Mouse (Mus musculus) CH12.LX (cell line): ENCODE data around the gene Phb. TPM values are rescaled to one million over a fixed set of nuclear protein-coding genes. Genes with fewer than 3 reads are reported as not detected.
A peak's percentile ranks its signal among the peaks of the same experiment; 100 is the strongest.
"Not testable (repeated sequence)": the region's sequence is repeated elsewhere in the genome, so short reads cannot be mapped to it uniquely, and the experiment has no call there.

Source experiments
- DNase-seq: peaks from one replicate; pipeline ENCODE4 v3.0.0-alpha.2; 2013; ENCODE audit errors: extremely low read depth
- H3K27ac ChIP-seq: 2 replicates; pipeline ENCODE4 v1.5.1; 2012; ENCODE audit warnings: low read depth, mild to moderate bottlenecking, control low read depth, moderate library complexity; ENCODE audit not compliant: insufficient read depth
- H3K27me3 ChIP-seq: replicated peaks from 2 replicates; pipeline ENCODE3; 2012; ENCODE audit warnings: inconsistent platforms
- H3K36me3 ChIP-seq, 2 experiments: replicated peaks in 1 of 2; 2 replicates each; pipeline versions ENCODE3 to v1.6.1; 2012; ENCODE audit warnings: inconsistent platforms in 1 of 2, low read length in 1 of 2, mild to moderate bottlenecking in 1 of 2, mixed read lengths in 1 of 2, moderate library complexity in 1 of 2; ENCODE audit not compliant: control insufficient read depth in 1 of 2, insufficient read depth in 1 of 2
- H3K4me1 ChIP-seq, 2 experiments: 2 replicates each; pipeline ENCODE4 v1.6.1; 2012; ENCODE audit warnings: inconsistent platforms in 1 of 2, moderate library complexity in 1 of 2; ENCODE audit not compliant: insufficient read depth in 2 of 2, control insufficient read depth in 1 of 2
- H3K4me2 ChIP-seq: 2 replicates; pipeline ENCODE4 v1.6.1; 2012; ENCODE audit warnings: low read depth, mild to moderate bottlenecking, control low read depth; ENCODE audit not compliant: poor library complexity, insufficient read depth, severe bottlenecking
- H3K4me3 ChIP-seq, 3 experiments: fragments of 150-350 bp in 1 of 3; sonication (generic) in 1 of 3; replicated peaks in 1 of 3; 2 replicates each; pipeline versions ENCODE3 to v1.5.1; 2011 to 2012; ENCODE audit warnings: low read depth in 2 of 3, low read length in 2 of 3, mild to moderate bottlenecking in 2 of 3, moderate library complexity in 2 of 3, control low read depth in 1 of 3, improper control_type of control experiment in 1 of 3, inconsistent platforms in 1 of 3, mixed read lengths in 1 of 3; ENCODE audit not compliant: poor library complexity in 1 of 3
- H3K79me2 ChIP-seq: replicated peaks from 2 replicates; pipeline ENCODE4 v1.6.1; 2012; ENCODE audit warnings: mild to moderate bottlenecking, moderate library complexity; ENCODE audit not compliant: control insufficient read depth, poor library complexity, insufficient read depth, severe bottlenecking; ENCODE audit errors: extremely low read depth
- H3K9ac ChIP-seq: 2 replicates; pipeline ENCODE4 v1.6.1; 2012; ENCODE audit warnings: low read depth, mild to moderate bottlenecking, control low read depth, moderate library complexity; ENCODE audit not compliant: insufficient read depth
- H3K9me3 ChIP-seq: replicated peaks from 2 replicates; pipeline ENCODE3; 2012; ENCODE audit warnings: low read length, inconsistent platforms, mixed read lengths
- BHLHE40 ChIP-seq: IDR thresholded peaks from 2 replicates; pipeline ENCODE4 v1.6.1; 2011; ENCODE audit warnings: mild to moderate bottlenecking, low read depth, low read length, improper control_type of control experiment
- CHD1 ChIP-seq: IDR thresholded peaks from 2 replicates; pipeline ENCODE4 v1.6.1; 2012; ENCODE audit warnings: low read depth, low read length, improper control_type of control experiment, inconsistent platforms
- CHD2 ChIP-seq: IDR thresholded peaks from 2 replicates; pipeline ENCODE4 v1.6.1; 2011; ENCODE audit warnings: low read length, improper control_type of control experiment
- CTCF ChIP-seq, 2 experiments: IDR thresholded peaks in 1 of 2; conservative IDR thresholded peaks in 1 of 2; 2 replicates each; pipeline ENCODE4 v1.5.1; 2011 to 2012; ENCODE audit warnings: low read depth in 2 of 2, low read length in 2 of 2, improper control_type of control experiment in 1 of 2, inconsistent platforms in 1 of 2, mild to moderate bottlenecking in 1 of 2, moderate library complexity in 1 of 2
- E2F4 ChIP-seq: IDR thresholded peaks from 2 replicates; pipeline ENCODE4 v1.6.1; 2011; ENCODE audit warnings: low read depth, low read length, improper control_type of control experiment; ENCODE audit not compliant: insufficient replicate concordance
- ELF1 ChIP-seq: IDR thresholded peaks from 2 replicates; pipeline ENCODE4 v1.6.1; 2014; ENCODE audit warnings: low read depth, mild to moderate bottlenecking, inconsistent platforms, low read length, improper control_type of control experiment
- EP300 ChIP-seq: IDR thresholded peaks from 2 replicates; pipeline ENCODE4 v1.6.1; 2011; ENCODE audit warnings: low read length, improper control_type of control experiment
- JUN ChIP-seq: IDR thresholded peaks from 2 replicates; pipeline ENCODE4 v1.6.1; 2011; ENCODE audit warnings: low read depth, mild to moderate bottlenecking, low read length, improper control_type of control experiment, moderate library complexity; ENCODE audit not compliant: insufficient read depth
- KAT2A ChIP-seq: IDR thresholded peaks from 2 replicates; pipeline ENCODE4 v1.6.1; 2012; ENCODE audit warnings: low read length, improper control_type of control experiment, inconsistent platforms; ENCODE audit not compliant: insufficient replicate concordance
- MAFK ChIP-seq: IDR thresholded peaks from 2 replicates; pipeline ENCODE4 v1.6.1; 2011; ENCODE audit warnings: low read length, improper control_type of control experiment; ENCODE audit not compliant: insufficient replicate concordance
- MAX ChIP-seq: IDR thresholded peaks from 2 replicates; pipeline ENCODE4 v1.6.1; 2011; ENCODE audit warnings: low read length, improper control_type of control experiment
- MAZ ChIP-seq: IDR thresholded peaks from 2 replicates; pipeline ENCODE4 v1.6.1; 2012; ENCODE audit warnings: low read depth, mild to moderate bottlenecking, inconsistent platforms, low read length, improper control_type of control experiment, moderate library complexity
- MYC ChIP-seq: IDR thresholded peaks from 2 replicates; pipeline ENCODE4 v1.6.1; 2011; ENCODE audit warnings: low read depth, mild to moderate bottlenecking, improper control_type of control experiment, low read length
- NELFE ChIP-seq: IDR thresholded peaks from 2 replicates; pipeline ENCODE4 v1.6.1; 2011; ENCODE audit warnings: low read depth, low read length, improper control_type of control experiment
- NRF1 ChIP-seq: IDR thresholded peaks from 2 replicates; pipeline ENCODE4 v1.6.1; 2014; ENCODE audit warnings: low read depth, mild to moderate bottlenecking, inconsistent platforms, low read length, improper control_type of control experiment, moderate library complexity
- POLR2A ChIP-seq: IDR thresholded peaks from 2 replicates; pipeline ENCODE4 v1.6.1; 2011; ENCODE audit warnings: low read depth, mild to moderate bottlenecking, improper control_type of control experiment, low read length
- RCOR1 ChIP-seq: conservative IDR thresholded peaks from 2 replicates; pipeline ENCODE4 v1.6.1; 2012; ENCODE audit warnings: low read depth, mild to moderate bottlenecking, inconsistent platforms, low read length, improper control_type of control experiment
- SIN3A ChIP-seq: IDR thresholded peaks from 2 replicates; pipeline ENCODE4 v1.6.1; 2012; ENCODE audit warnings: low read length, improper control_type of control experiment, inconsistent platforms
- TBP ChIP-seq: conservative IDR thresholded peaks from 2 replicates; pipeline ENCODE4 v1.6.1; 2011; ENCODE audit warnings: low read depth, low read length, improper control_type of control experiment
- TCF12 ChIP-seq: IDR thresholded peaks from 2 replicates; pipeline ENCODE4 v1.6.1; 2014; ENCODE audit warnings: low read depth, mild to moderate bottlenecking, inconsistent platforms, low read length, improper control_type of control experiment
- ZC3H11A ChIP-seq: IDR thresholded peaks from 2 replicates; pipeline ENCODE4 v1.6.1; 2012; ENCODE audit warnings: low read depth, mild to moderate bottlenecking, inconsistent platforms, low read length, improper control_type of control experiment
- ZMIZ1 ChIP-seq: IDR thresholded peaks from 2 replicates; pipeline ENCODE4 v1.6.1; 2012; ENCODE audit warnings: low read depth, mild to moderate bottlenecking, inconsistent platforms, low read length, improper control_type of control experiment
- ZNF384 ChIP-seq: IDR thresholded peaks from 2 replicates; pipeline ENCODE4 v1.6.1; 2012; ENCODE audit warnings: low read depth, low read length, improper control_type of control experiment, inconsistent platforms
- dilution Hi-C: fragments of 300-500 bp; cut with MboI; formaldehyde crosslinking; loops from 2 replicates; pipeline ENCODE4 v1.14.3; 2020; ENCODE audit warnings: low sequenced_read_pairs; ENCODE audit not compliant: extremely low pct_unique_long_range_greater_than_20kb, extremely low pct_ligation_motif_present
- in situ Hi-C: fragments of 300-500 bp; cut with MboI; formaldehyde crosslinking; loops from 3 replicates; pipeline ENCODE4 v1.14.3; 2019; ENCODE audit warnings: low sequenced_read_pairs, low pct_ligation_motif_present, low pct_unique_long_range_greater_than_20kb, mixed read lengths
- polyA plus RNA-seq: library from polyadenylated mRNA; unstranded; fragments of >175 nt; gene quantifications from 2 replicates; pipeline ENCODE4 v1.2.1, GENCODE M21; 2012; ENCODE audit warnings: low read depth; ENCODE audit not compliant: insufficient read length
- total RNA-seq, 2 experiments: library from RNA; depleted of rRNA; stranded (reverse); fragments of 300-350 nt in 1 of 2; fragments of >200 nt in 1 of 2; gene quantifications; 2 replicates each; pipeline ENCODE4 v1.2.3; 2012 to 2014

Gene Phb
- total and polyA plus RNA-seq, 3 experiments, result 405 to 699 (median 512) TPM

DNA sequence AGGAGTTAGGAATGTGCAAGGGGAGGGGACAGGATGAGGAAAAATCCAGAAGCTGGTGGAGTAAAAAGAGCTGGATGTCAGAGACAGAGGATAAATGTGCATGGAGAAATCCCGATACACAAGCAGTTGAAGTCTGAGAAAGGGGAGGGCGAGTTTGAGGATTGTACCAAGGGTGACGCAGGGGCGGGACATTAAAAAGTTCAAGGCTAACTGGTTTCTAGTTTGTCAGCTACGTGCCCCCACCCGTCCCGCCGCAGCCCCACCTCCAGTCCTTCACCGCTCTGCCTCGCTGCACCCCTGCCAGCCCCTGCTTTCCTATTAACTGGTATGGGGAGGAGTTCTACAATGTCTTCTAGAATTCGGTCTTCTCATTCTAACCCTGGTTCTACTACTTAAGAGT lies 420 bp downstream of the Phb start:
- peaks cover 20% of the 10 kb centered on the region for H3K79me2 ChIP-seq
- H3K4me2 ChIP-seq, result peak overlapping the region; percentile 88
- dilution Hi-C loops, result no loop called here
- H3K4me1 ChIP-seq, result peaks cover 2 to 45% of the 10 kb centered on the region in 2 experiments; a peak in 3 of 4 replicates
- peak overlapping the region; percentile 90 for H3K9ac ChIP-seq
- peaks cover 27 to 40% of the 10 kb centered on the region in 2 experiments for H3K36me3 ChIP-seq
- in situ Hi-C loops, result loop anchor here (25.0 kb wide), 1 partner anchor 280 kb away; the partner anchor contains the start of gene Slc35b1
- peak overlapping the region; percentile 52; the same call in 1 of the 2 replicates for H3K27ac ChIP-seq
- no peaks in the 10 kb centered on the region for H3K9me3 ChIP-seq
- H3K4me3 ChIP-seq, result peak overlapping the region; percentile 86 to 96 (median 88)
- peak; percentile 73 for DNase-seq
- TF ChIP-seq POLR2A (no peak), ZMIZ1 (0 out of 2 replicates have a peak, but pooled peaks have one; percentile 15), E2F4 (peak; percentile 64; the same call in 1 of the 2 replicates), ELF1 (no peak), CTCF (conservative IDR thresholded peaks at IDR 0.05 in 1 of 2, IDR thresholded peaks at IDR 0.05 in 1 of 2; ENCODE audit: low read depth in 2 of 2, low read length in 2 of 2) (no peak)
- TF ChIP-seq, all 38 proteins: peak for 2
- no peaks in the 10 kb centered on the region for H3K27me3 ChIP-seq

DNA sequence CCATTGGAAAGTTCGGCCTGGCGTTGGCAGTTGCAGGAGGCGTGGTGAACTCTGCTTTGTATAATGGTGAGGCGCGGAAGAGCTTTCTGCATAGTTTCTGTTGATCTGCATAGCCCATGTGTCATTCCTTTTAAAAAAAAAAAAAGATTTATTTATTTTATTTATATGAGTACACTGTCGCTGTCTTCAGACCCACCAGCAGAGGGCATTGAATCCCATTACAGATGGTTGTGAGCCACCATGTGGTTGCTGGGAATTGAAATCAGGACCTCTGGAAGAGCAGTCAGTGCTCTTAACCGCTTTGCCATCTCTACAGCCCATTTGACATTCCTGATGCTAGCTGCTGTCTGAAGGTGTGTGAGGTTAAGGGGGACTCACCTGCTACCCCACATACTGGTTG lies 1.3 kb downstream of the Phb start:
- H3K9me3 ChIP-seq, H3K9ac ChIP-seq, H3K27ac ChIP-seq, dilution Hi-C loops, H3K27me3 ChIP-seq, DNase-seq: not testable (repeated sequence)
- peak overlapping the region; percentile 88 for H3K4me2 ChIP-seq
- peak; percentile 61 for TF ChIP-seq ZNF384
- peak; percentile 47; the same call in 1 of the 2 replicates for TF ChIP-seq MYC
- TF ChIP-seq MAX, result 0 out of 2 replicates have a peak, but pooled peaks have one; percentile 18
- peak; percentile 36; the same call in 1 of the 2 replicates for TF ChIP-seq SIN3A
- peak in 1 of 2 experiments; percentile 58; a peak in 2 of 4 replicates for TF ChIP-seq CTCF (conservative IDR thresholded peaks at IDR 0.05 in 1 of 2, IDR thresholded peaks at IDR 0.05 in 1 of 2; ENCODE audit: low read depth in 2 of 2, low read length in 2 of 2)
- H3K36me3 ChIP-seq, result peaks cover 27 to 46% of the 10 kb centered on the region in 2 experiments
- peak overlapping the region in 1 of 3 experiments; percentile 88 for H3K4me3 ChIP-seq
- peaks cover 2 to 45% of the 10 kb centered on the region in 2 experiments; a peak in 3 of 4 replicates for H3K4me1 ChIP-seq
- peaks cover 20% of the 10 kb centered on the region for H3K79me2 ChIP-seq
- in situ Hi-C loops, result loop anchor here (25.0 kb wide), 1 partner anchor 281 kb away; the partner anchor contains the start of gene Slc35b1

DNA sequence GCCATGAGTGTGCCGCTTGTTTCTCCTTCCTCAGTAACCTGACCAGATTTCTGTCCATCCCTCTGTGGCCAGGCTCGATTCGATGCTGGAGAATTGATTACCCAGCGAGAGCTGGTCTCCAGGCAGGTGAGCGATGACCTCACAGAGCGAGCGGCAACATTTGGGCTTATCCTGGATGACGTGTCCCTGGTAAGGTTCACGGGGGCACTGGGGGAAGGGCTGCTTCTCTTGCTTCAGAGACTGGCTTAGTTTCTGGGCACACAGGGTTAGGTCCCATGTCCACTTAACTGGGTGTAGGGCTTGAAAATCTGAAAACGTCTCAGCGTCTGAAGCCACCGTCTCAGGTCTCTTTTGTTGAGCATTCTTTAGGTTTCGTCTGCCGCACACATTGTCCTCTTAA lies 8.7 kb downstream of the Phb start:
- H3K4me1 ChIP-seq, result peaks cover 14 to 56% of the 10 kb centered on the region in 2 experiments
- in situ Hi-C loops (no loop called here), dilution Hi-C loops (no loop called here)
- no peaks in the 10 kb centered on the region for H3K27me3 ChIP-seq
- H3K4me2 ChIP-seq, result no peak overlapping the region
- H3K27ac ChIP-seq, result no peak overlapping the region
- no peak overlapping the region for H3K9ac ChIP-seq
- H3K36me3 ChIP-seq, result peaks cover 78 to 94% of the 10 kb centered on the region in 2 experiments
- H3K4me3 ChIP-seq, result no peak overlapping the region
- no peak for TF ChIP-seq CHD2
- TF ChIP-seq MAFK, result no peak
- TF ChIP-seq ZC3H11A, result no peak
- no peak for TF ChIP-seq NELFE
- TF ChIP-seq NRF1, result no peak
- TF ChIP-seq TCF12, result no peak
- no peak for TF ChIP-seq EP300
- TF ChIP-seq JUN, result no peak
- TF ChIP-seq RCOR1, result no peak
- no peak for TF ChIP-seq KAT2A
- no peak for TF ChIP-seq TBP
- TF ChIP-seq BHLHE40, result no peak
- no peak for TF ChIP-seq CHD1
- no peak for TF ChIP-seq MAZ
- TF ChIP-seq SIN3A, result no peak
- no peak for DNase-seq
- H3K79me2 ChIP-seq, result no peaks in the 10 kb centered on the region
- H3K9me3 ChIP-seq, result no peaks in the 10 kb centered on the region
